Mouse (Mus musculus) cerebellum, adult 9-11 months (tissue): ENCODE results near the gene Cfap74.
A peak's percentile ranks its signal among the peaks of the same experiment; 100 is the strongest.
"Not testable (repeated sequence)": the region's sequence is repeated elsewhere in the genome, so short reads cannot be mapped to it uniquely, and the experiment has no call there.

ENCODE experiments used
- DNase-seq: peaks from one replicate; pipeline ENCODE4 v3.0.0; 2022

Gene Cfap74

GRCm38 (mm10) chr4:155412124-155412523, 3.1 kb downstream of the Cfap74 start:
- DNase-seq: no peak

GRCm38 (mm10) chr4:155413641-155414335, 4.8 kb downstream of the Cfap74 start:
- no peak for DNase-seq

GRCm38 (mm10) chr4:155414656-155415235, 5.8 kb downstream of the Cfap74 start:
- no peak for DNase-seq

GRCm38 (mm10) chr4:155420137-155420536, 11.1 kb downstream of the Cfap74 start:
- DNase-seq: peak; percentile 88

GRCm38 (mm10) chr4:155421412-155422370, 12.7 kb downstream of the Cfap74 start:
- DNase-seq: not testable (repeated sequence)

- DNase-seq: no peak
Measured at GRCm38 (mm10) chr4:155423988-155424387, 15.0 kb downstream of the Cfap74 start.

GRCm38 (mm10) chr4:155426272-155426671, 17.3 kb downstream of the Cfap74 start:
- no peak for DNase-seq

GRCm38 (mm10) chr4:155428442-155428841, 19.5 kb downstream of the Cfap74 start:
- no peak for DNase-seq

GRCm38 (mm10) chr4:155429202-155429601, 20.2 kb downstream of the Cfap74 start:
- no peak for DNase-seq

- no peak for DNase-seq
Measured at GRCm38 (mm10) chr4:155432358-155432757, 23.4 kb downstream of the Cfap74 start.

- DNase-seq: no peak
Measured at GRCm38 (mm10) chr4:155433993-155434392, 25.0 kb downstream of the Cfap74 start.

GRCm38 (mm10) chr4:155442808-155443207, 33.8 kb downstream of the Cfap74 start:
- no peak for DNase-seq

GRCm38 (mm10) chr4:155451597-155451996, 42.6 kb downstream of the Cfap74 start:
- DNase-seq: no peak

GRCm38 (mm10) chr4:155458575-155458974, 49.6 kb downstream of the Cfap74 start:
- no peak for DNase-seq

- DNase-seq: no peak
Measured at GRCm38 (mm10) chr4:155463050-155463449, 54.1 kb downstream of the Cfap74 start.

- no peak for DNase-seq
Measured at GRCm38 (mm10) chr4:155463611-155464010, 54.6 kb downstream of the Cfap74 start.

GRCm38 (mm10) chr4:155464061-155464460, 55.1 kb downstream of the Cfap74 start:
- DNase-seq: no peak

- peak; percentile 1 for DNase-seq
Measured at GRCm38 (mm10) chr4:155465607-155466006, 56.6 kb downstream of the Cfap74 start.

GRCm38 (mm10) chr4:155466080-155466479, 57.1 kb downstream of the Cfap74 start:
- DNase-seq: peak; percentile 4

- no peak for DNase-seq
Measured at GRCm38 (mm10) chr4:155467237-155468010, 58.4 kb downstream of the Cfap74 start.

GRCm38 (mm10) chr4:155468952-155469351, 60.0 kb downstream of the Cfap74 start, which contains the start of gene Tmem52:
TSS of gene Tmem52 (plus strand) at chr4:155469114.
- no peak for DNase-seq

GRCm38 (mm10) chr4:155469590-155470262, 60.7 kb downstream of the Cfap74 start:
- peak; percentile 41 for DNase-seq
